Mouse (Mus musculus) lung, embryonic 15.5 days (tissue): ENCODE results near the gene Dmwd. TPM values are rescaled to one million over a fixed set of nuclear protein-coding genes. Genes with fewer than 3 reads are reported as not detected.

Experiments used
- ATAC-seq: fragments of 200-750 bp; cut with Nextera tagmentation; 2 replicates; pipeline ENCODE4 v1.8.0; 2017; ENCODE audit warnings: moderate number of reproducible peaks, borderline replicate concordance; ENCODE audit not compliant: low FRiP score, low TSS enrichment; ENCODE audit errors: extremely low read depth
- H3K27ac ChIP-seq: fragments of 300-500 bp; sonication (generic); 2 replicates; pipeline ENCODE4 v1.5.1; 2015; ENCODE audit warnings: moderate library complexity, mild to moderate bottlenecking, inconsistent platforms
- H3K27me3 ChIP-seq: fragments of 300-500 bp; sonication (generic); 2 replicates; pipeline ENCODE4 v1.6.1; 2015; ENCODE audit warnings: inconsistent platforms
- H3K36me3 ChIP-seq: fragments of 300-500 bp; sonication (generic); 2 replicates; pipeline ENCODE4 v1.6.1; 2015; ENCODE audit warnings: inconsistent platforms
- H3K4me1 ChIP-seq: fragments of 300-500 bp; sonication (generic); 2 replicates; pipeline ENCODE4 v1.6.1; 2015; ENCODE audit warnings: inconsistent platforms
- H3K4me2 ChIP-seq: fragments of 300-500 bp; sonication (generic); 2 replicates; pipeline ENCODE4 v1.6.1; 2015; ENCODE audit warnings: inconsistent platforms, mild to moderate bottlenecking, moderate library complexity
- H3K4me3 ChIP-seq: fragments of 300-500 bp; sonication (generic); 2 replicates; pipeline ENCODE4 v1.5.1; 2015; ENCODE audit warnings: mild to moderate bottlenecking, inconsistent platforms
- H3K9ac ChIP-seq: fragments of 300-500 bp; sonication (generic); 2 replicates; pipeline ENCODE4 v1.6.1; 2015; ENCODE audit warnings: inconsistent platforms
- H3K9me3 ChIP-seq: fragments of 300-500 bp; sonication (generic); 2 replicates; pipeline ENCODE4 v1.6.1; 2016; ENCODE audit warnings: inconsistent platforms
- WGBS: fragments of 180-500 bp; shearing (Covaris S2); methylation state at CpG from one replicate; pipeline ENCODE4 v1.1.7; 2015; 5-methylcytosine and 5-hydroxymethylcytosine counted together
- polyA plus RNA-seq: library from polyadenylated mRNA; unstranded; fragments of >200 nt; fragmentation: Nextera tagmentation; extraction: Ambion mirVana; gene quantifications from 2 replicates; pipeline ENCODE4 v1.2.1, GENCODE M21; 2015

Gene Dmwd
- polyA plus RNA-seq, 1 experiment from 2014 or later: 15.9 TPM

DNA sequence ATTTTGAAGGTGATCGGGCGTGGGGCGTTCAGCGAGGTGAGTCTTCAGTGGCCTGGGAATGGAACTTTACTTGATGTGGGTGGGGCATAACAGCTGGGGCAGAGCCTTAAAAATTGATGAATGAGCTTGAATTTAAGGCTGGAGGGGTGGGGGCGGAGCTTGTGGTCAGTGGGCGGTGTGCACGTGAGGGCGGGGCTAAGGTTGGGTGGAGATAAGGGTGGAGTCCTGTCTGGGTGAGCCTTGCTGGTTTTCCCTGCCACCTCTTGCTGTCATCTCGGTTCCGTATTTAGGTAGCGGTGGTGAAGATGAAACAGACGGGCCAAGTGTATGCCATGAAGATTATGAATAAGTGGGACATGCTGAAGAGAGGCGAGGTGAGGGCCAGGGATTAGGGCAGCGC is 10.0 kb downstream of the Dmwd start:
- Histone ChIP-seq H3K4me3 (peak overlapping the region; percentile 40), H3K4me1 (peaks cover 46% of the 10 kb centered on the region), H3K27me3 (no peaks in the 10 kb centered on the region), H3K9ac (0 out of 2 replicates have a peak overlapping the region, but pooled peaks have one; percentile 0), H3K9me3 (no peaks in the 10 kb centered on the region), H3K27ac (peak overlapping the region; percentile 46; the same call in 1 of the 2 replicates), H3K4me2 (peak overlapping the region; percentile 54), H3K36me3 (peaks cover 40% of the 10 kb centered on the region)
- ATAC-seq: 0 out of 2 replicates have a peak, but pooled peaks have one; percentile 16
- 11% methylated on average over 14 of the region's 14 CpGs for WGBS

DNA sequence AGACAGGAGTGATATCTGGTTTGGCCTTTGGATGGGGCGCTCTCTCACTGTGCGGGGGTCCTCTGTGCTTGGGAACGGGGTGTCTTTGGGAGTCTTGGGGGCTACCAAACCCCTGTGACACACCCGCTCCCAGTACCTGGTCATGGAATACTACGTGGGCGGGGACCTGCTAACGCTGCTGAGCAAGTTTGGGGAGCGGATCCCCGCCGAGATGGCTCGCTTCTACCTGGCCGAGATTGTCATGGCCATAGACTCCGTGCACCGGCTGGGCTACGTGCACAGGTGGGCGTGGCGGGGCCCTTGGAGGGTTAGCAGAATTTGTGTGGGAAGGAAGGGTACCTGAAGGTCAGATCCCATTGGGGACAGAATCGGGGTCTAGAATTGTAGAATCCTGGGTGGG is 10.7 kb downstream of the Dmwd start:
- no peak for ATAC-seq
- no peak overlapping the region for H3K9ac ChIP-seq
- no peaks in the 10 kb centered on the region for H3K27me3 ChIP-seq
- H3K4me3 ChIP-seq: no peak overlapping the region
- 72% methylated on average over 18 of the region's 18 CpGs for WGBS
- no peaks in the 10 kb centered on the region for H3K9me3 ChIP-seq
- H3K36me3 ChIP-seq: peaks cover 40% of the 10 kb centered on the region
- no peak overlapping the region for H3K27ac ChIP-seq
- peaks cover 48% of the 10 kb centered on the region for H3K4me1 ChIP-seq
- no peak overlapping the region for H3K4me2 ChIP-seq

DNA sequence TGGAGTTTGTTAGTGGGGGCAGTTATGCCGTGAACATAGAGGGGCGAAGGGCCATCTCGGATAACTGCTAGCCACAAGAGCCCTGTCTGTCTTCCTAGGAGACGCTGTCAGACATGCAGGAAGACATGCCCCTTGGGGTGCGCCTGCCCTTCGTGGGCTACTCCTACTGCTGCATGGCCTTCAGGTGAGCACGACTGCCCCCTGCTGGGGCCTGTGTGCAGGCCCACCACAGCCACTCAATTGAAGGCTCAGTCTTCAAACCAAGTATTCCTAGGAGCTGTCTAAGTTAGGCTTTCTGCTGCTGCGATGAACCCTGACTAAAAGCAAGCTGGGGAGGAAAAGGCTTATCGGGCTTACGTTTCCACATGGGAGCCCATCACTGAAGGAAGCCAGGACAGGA is 12.8 kb downstream of the Dmwd start:
- H3K4me3 ChIP-seq: no peak overlapping the region
- H3K27me3 ChIP-seq: no peaks in the 10 kb centered on the region
- WGBS: 40% methylated on average over 10 of the region's 10 CpGs
- no peak overlapping the region for H3K9ac ChIP-seq
- peaks cover 46% of the 10 kb centered on the region for H3K4me1 ChIP-seq
- H3K36me3 ChIP-seq: peaks cover 34% of the 10 kb centered on the region
- no peaks in the 10 kb centered on the region for H3K9me3 ChIP-seq
- ATAC-seq: no peak
- no peak overlapping the region for H3K27ac ChIP-seq
- no peak overlapping the region for H3K4me2 ChIP-seq

DNA sequence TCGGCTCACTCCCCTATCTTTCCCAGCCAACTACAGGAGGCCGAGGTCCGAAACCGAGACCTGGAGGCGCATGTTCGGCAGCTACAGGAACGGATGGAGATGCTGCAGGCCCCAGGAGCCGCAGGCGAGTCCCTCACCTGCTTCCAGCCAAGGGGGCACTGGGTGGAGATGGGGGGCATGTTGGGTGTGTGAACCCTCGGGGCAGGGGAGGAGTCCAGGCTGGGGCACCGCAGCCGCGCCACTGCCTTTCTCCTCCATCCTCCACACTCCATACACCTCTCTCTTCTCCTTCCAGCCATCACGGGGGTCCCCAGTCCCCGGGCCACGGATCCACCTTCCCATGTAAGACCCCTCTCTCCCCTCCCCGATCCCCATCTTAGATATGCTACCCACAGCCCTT is 15.9 kb downstream of the Dmwd start:
- Histone ChIP-seq H3K4me2 (peak overlapping the region; percentile 92), H3K36me3 (peaks cover 34% of the 10 kb centered on the region), H3K9me3 (no peaks in the 10 kb centered on the region), H3K27me3 (no peaks in the 10 kb centered on the region), H3K9ac (peak overlapping the region; percentile 39; the same call in 1 of the 2 replicates), H3K4me1 (peaks cover 34% of the 10 kb centered on the region), H3K4me3 (peak overlapping the region; percentile 86; the same call in 1 of the 2 replicates), H3K27ac (0 out of 2 replicates have a peak overlapping the region, but pooled peaks have one; percentile 99)
- WGBS: 50% methylated on average over 17 of the region's 17 CpGs
- ATAC-seq: no peak

DNA sequence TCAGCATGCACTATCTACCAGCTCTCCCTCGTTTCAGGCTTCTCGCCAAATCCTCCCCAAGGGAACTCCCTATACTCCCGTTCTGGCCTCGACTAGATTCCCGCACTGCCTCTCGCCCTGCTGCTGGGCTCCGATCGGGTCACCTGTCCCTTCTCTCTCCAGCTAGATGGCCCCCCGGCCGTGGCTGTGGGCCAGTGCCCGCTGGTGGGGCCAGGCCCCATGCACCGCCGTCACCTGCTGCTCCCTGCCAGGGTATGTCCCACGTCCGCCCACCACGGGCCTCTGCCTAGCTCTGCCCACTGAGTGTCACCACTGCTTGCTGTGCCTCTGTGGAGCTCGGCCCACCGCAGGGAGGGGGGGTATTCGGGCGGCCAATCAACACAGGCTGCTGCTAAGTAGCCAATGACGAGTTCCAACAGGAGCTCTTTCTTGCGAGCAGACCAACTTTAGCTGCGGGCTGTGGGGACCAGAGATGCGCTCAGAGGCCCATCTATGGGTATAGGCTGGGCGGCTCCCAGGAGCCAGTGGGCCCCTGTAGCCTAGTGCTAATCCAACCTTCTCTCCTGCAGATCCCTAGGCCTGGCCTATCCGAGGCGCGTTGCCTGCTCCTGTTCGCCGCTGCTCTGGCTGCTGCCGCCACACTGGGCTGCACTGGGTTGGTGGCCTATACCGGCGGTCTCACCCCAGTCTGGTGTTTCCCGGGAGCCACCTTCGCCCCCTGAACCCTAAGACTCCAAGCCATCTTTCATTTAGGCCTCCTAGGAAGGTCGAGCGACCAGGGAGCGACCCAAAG is 16.6 kb downstream of the Dmwd start:
- Histone ChIP-seq H3K9me3 (no peaks in the 10 kb centered on the region), H3K36me3 (peaks cover 32% of the 10 kb centered on the region), H3K4me2 (peak overlapping the region; percentile 92), H3K27ac (peak overlapping the region; percentile 99), H3K27me3 (no peaks in the 10 kb centered on the region), H3K4me3 (peak overlapping the region; percentile 86), H3K4me1 (peaks cover 40% of the 10 kb centered on the region), H3K9ac (peak overlapping the region; percentile 39)
- ATAC-seq: peak; percentile 49
- 8% methylated on average over 38 of the region's 38 CpGs for WGBS

DNA sequence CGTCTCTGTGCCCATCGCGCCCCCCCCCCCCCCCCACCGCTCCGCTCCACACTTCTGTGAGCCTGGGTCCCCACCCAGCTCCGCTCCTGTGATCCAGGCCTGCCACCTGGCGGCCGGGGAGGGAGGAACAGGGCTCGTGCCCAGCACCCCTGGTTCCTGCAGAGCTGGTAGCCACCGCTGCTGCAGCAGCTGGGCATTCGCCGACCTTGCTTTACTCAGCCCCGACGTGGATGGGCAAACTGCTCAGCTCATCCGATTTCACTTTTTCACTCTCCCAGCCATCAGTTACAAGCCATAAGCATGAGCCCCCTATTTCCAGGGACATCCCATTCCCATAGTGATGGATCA is 17.1 kb downstream of the Dmwd start:
- WGBS: 2% methylated on average over 15 of the region's 15 CpGs
- no peaks in the 10 kb centered on the region for H3K9me3 ChIP-seq
- H3K36me3 ChIP-seq: peaks cover 32% of the 10 kb centered on the region
- peak overlapping the region; percentile 99 for H3K27ac ChIP-seq
- peak overlapping the region; percentile 92 for H3K4me2 ChIP-seq
- H3K27me3 ChIP-seq: no peaks in the 10 kb centered on the region
- peak overlapping the region; percentile 39 for H3K9ac ChIP-seq
- peak overlapping the region; percentile 86 for H3K4me3 ChIP-seq
- peaks cover 44% of the 10 kb centered on the region for H3K4me1 ChIP-seq
- peak; percentile 35; the same call in 1 of the 2 replicates for ATAC-seq

DNA sequence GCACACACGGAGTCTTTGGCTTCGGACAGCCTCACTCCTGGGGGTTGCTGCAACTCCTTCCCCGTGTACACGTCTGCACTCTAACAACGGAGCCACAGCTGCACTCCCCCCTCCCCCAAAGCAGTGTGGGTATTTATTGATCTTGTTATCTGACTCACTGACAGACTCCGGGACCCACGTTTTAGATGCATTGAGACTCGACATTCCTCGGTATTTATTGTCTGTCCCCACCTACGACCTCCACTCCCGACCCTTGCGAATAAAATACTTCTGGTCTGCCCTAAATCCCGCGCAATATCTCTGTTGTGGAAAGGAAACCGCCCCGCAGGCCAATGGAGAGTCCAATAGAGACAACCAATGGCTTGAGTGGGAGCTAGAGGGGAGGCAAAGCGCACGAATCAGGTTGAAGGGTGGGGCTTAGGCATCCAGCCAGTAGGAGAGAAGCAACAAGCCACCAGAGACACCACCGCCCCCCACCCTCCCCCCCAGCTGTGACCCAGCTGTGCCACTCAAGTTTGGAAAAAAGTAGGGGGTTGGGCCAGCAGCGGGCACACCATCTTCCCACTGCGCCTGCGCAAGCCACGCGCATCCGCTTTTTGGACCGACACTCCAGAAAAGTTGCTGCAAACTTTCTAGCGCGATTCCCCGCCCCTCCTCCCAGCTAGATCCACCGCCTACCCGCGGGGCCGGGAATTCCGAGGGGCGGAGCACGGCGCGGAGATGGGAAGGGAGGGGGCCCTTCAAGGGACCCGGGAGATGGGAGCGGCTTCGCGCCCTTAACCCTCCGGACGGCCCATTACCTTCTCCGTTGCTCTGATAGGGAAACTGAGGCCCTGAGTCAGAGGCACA is 17.7 kb downstream of the Dmwd start:
- under 1% methylated on average over 45 of the region's 45 CpGs for WGBS
- ATAC-seq: peak; percentile 84
- no peaks in the 10 kb centered on the region for H3K27me3 ChIP-seq

DNA sequence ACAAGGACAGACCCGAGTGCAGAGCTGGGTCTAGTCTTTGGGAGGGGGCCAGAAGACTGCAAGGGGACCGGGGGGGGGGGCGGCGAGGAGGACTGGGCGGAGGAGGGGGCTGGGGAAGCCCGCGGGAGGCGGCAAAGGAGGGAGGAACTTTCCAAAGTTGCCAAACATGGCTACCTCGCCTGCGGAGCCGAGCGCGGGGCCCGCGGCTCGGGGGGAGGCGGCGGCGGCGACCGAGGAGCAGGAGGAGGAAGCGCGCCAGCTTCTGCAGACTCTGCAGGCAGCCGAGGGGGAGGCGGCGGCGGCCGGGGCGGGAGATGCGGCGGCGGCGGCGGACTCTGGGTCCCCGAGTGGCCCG is 18.4 kb downstream of the Dmwd start, which contains the start of gene Six5:
Six5 (plus strand) TSS at position 124 of the 355 bp plus-strand sequence.
- peak within 1 kb of the TSS; percentile 92 for H3K4me2 ChIP-seq
- WGBS: 1% methylated on average over 23 of the region's 36 CpGs
- H3K27me3 ChIP-seq: no peaks in the 10 kb centered on the region
- peaks cover 46% of the 10 kb centered on the region for H3K4me1 ChIP-seq
- peak within 1 kb of the TSS; percentile 86 for H3K4me3 ChIP-seq
- H3K36me3 ChIP-seq: peaks cover 25% of the 10 kb centered on the region
- no peaks in the 10 kb centered on the region for H3K9me3 ChIP-seq
- peak; percentile 21; the same call in 1 of the 2 replicates for ATAC-seq
- peak within 1 kb of the TSS; percentile 99 for H3K27ac ChIP-seq
- peak within 1 kb of the TSS; percentile 91 for H3K9ac ChIP-seq

More for the DNA sequence above, 17.7 kb downstream of the Dmwd start:
- H3K27ac ChIP-seq: peak overlapping the region; percentile 99
- peaks cover 28% of the 10 kb centered on the region for H3K36me3 ChIP-seq
- H3K4me2 ChIP-seq: peak overlapping the region; percentile 92
- peak overlapping the region; percentile 91 for H3K9ac ChIP-seq
- H3K4me3 ChIP-seq: peak overlapping the region; percentile 86
- peaks cover 46% of the 10 kb centered on the region for H3K4me1 ChIP-seq
- no peaks in the 10 kb centered on the region for H3K9me3 ChIP-seq

DNA sequence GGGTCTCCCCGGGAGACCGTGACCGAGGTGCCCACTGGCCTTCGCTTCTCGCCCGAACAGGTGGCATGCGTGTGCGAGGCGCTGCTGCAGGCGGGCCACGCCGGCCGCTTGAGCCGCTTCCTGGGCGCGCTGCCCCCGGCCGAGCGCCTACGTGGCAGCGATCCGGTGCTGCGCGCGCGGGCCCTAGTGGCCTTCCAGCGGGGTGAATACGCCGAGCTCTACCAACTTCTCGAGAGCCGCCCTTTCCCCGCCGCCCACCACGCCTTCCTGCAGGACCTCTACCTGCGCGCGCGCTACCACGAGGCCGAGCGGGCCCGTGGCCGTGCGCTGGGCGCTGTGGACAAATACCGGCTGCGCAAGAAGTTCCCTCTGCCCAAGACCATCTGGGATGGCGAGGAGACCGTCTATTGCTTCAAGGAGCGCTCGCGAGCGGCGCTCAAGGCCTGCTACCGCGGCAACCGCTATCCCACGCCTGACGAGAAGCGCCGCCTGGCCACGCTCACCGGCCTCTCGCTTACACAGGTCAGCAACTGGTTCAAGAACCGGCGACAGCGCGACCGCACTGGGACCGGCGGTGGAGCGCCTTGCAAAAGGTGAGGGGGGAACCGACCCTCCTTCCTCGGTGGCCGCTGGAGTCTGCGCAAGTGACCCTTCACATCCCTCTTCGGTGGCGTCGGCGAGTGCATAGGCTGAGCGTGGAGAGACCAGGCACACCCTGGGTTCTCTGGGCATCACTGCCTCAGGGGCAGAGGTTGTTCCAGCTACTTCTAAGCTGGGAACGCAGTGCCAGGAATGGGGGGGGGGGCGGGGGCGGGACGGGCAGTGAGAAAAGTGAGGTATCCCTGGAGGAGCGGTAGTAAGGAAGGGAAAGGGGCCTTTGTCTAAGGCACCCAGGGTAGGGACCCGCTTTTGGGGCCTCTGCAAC is 19.1 kb downstream of the Dmwd start:
- peak overlapping the region; percentile 99 for H3K27ac ChIP-seq
- H3K9ac ChIP-seq: peak overlapping the region; percentile 91
- ATAC-seq: no peak
- no peaks in the 10 kb centered on the region for H3K27me3 ChIP-seq
- H3K4me3 ChIP-seq: peak overlapping the region; percentile 86
- no peaks in the 10 kb centered on the region for H3K9me3 ChIP-seq
- WGBS: under 1% methylated on average over 87 of the region's 87 CpGs
- peaks cover 25% of the 10 kb centered on the region for H3K36me3 ChIP-seq
- H3K4me2 ChIP-seq: peak overlapping the region; percentile 92
- H3K4me1 ChIP-seq: peaks cover 46% of the 10 kb centered on the region

DNA sequence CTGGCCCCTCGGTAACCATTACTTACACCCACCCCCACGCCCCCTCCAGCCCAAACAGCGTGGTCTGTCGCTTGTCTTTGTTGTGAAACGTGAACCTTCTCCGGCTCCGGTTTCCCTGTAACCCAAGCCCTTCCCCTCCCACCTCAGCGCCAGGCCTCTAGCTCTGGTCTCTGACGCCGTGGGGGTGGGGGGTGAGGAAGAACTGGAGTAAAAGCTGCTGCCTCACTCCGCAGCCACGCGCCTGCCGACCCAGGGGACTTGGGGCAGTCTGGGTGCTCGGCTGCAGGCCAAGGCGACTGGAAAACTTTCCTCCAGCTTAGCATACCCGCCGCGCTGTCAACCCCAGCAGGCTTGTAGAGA is 19.7 kb downstream of the Dmwd start:
- Histone ChIP-seq H3K27me3 (no peaks in the 10 kb centered on the region), H3K4me2 (peak overlapping the region; percentile 92), H3K27ac (peak overlapping the region; percentile 99), H3K4me3 (peak overlapping the region; percentile 86), H3K9ac (peak overlapping the region; percentile 91), H3K36me3 (peaks cover 20% of the 10 kb centered on the region), H3K4me1 (peaks cover 46% of the 10 kb centered on the region), H3K9me3 (no peaks in the 10 kb centered on the region)
- ATAC-seq: peak; percentile 1; the same call in 1 of the 2 replicates
- WGBS: under 1% methylated on average over 19 of the region's 19 CpGs

DNA sequence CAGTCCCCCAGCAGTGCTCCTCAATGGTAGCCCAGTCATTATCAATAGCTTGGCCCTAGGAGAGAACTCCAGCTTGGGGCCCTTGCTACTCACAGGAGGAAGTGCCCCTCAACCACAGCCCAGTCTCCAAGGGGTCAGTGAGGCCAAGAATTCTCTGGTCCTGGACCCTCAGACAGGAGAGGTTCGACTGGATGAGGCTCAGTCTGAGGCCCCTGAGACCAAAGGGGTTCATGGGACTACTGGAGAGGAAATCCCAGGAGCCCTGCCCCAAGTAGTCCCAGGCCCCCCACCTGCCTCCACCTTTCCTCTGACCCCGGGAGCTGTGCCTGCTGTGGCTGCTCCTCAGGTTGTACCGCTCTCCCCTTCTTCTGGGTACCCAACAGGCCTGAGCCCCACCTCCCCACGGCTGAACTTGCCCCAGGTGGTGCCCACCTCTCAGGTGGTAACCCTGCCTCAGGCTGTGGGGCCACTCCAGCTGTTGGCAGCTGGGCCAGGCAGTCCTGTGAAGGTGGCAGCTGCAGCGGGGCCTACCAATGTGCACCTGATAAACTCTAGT is 20.5 kb downstream of the Dmwd start:
- ATAC-seq: no peak
- Histone ChIP-seq H3K27me3 (no peaks in the 10 kb centered on the region), H3K9ac (peak overlapping the region; percentile 91), H3K36me3 (peaks cover 15% of the 10 kb centered on the region; the same call in 1 of the 2 replicates), H3K9me3 (no peaks in the 10 kb centered on the region), H3K4me2 (peak overlapping the region; percentile 92), H3K4me3 (peak overlapping the region; percentile 86), H3K27ac (peak overlapping the region; percentile 99), H3K4me1 (peaks cover 46% of the 10 kb centered on the region)
- WGBS: 48% methylated on average over 4 of the region's 5 CpGs
